Comparison of ENCODE assay signal across 28 mouse cellular contexts in genomic region chr4:82402666-82403065, GRCm38 (mm10).
DNase-seq lines count a peak whose midpoint lies in the region; ATAC-seq and TF ChIP-seq lines count a peak whose summit lies in the region.
"Had no signal": no experiment of that assay in that cellular context is flagged by ENCODE, and none has a peak within 500 bp of the region (broad histone marks: within the 10 kb centered on the region; RNA-seq: fewer than 3 reads in every experiment).

No protein-coding gene starts in this region.

- no peak for ATAC-seq in heart, postnatal 0 days (ENCODE audit: insufficient read depth, low read depth)
- ATAC-seq in midbrain, embryonic 11.5 days (ENCODE audit: low FRiP score): no peak
- no peak for ATAC-seq in midbrain, embryonic 15.5 days (replicated peaks)
- ATAC-seq: CD4-positive, CD25-positive, alpha-beta regulatory T cell, adult 4 months; forebrain, embryonic 14.5 days; forebrain, postnatal 0 days; intestine, embryonic 16.5 days; Patski had no signal

- WGBS in heart, postnatal 0 days: 85% methylated on average over 9 of the region's 9 CpGs
- 94% methylated on average over 9 of the region's 9 CpGs for WGBS in midbrain, embryonic 11.5 days
- 94% methylated on average over 9 of the region's 9 CpGs for WGBS in midbrain, embryonic 15.5 days

- no peak overlapping the region for H3K4me2 ChIP-seq in heart, postnatal 0 days (ENCODE audit: low read depth, low read length)
- H3K4me2 ChIP-seq in midbrain, embryonic 11.5 days: no peak overlapping the region
- H3K4me2 ChIP-seq in midbrain, embryonic 15.5 days: no peak overlapping the region
- H3K4me2 ChIP-seq: embryonic facial prominence, embryonic 12.5 days; embryonic facial prominence, embryonic 15.5 days; hindbrain, embryonic 12.5 days; hindbrain, embryonic 15.5 days had no signal

- H3K4me3 ChIP-seq in heart, postnatal 0 days (ENCODE audit: low read depth, low read length): no peak overlapping the region
- H3K4me3 ChIP-seq in midbrain, embryonic 11.5 days (ENCODE audit: low read depth, low read length): no peak overlapping the region
- H3K4me3 ChIP-seq in midbrain, embryonic 15.5 days: no peak overlapping the region
- H3K4me3 ChIP-seq: embryonic facial prominence, embryonic 12.5 days; embryonic facial prominence, embryonic 15.5 days; gastrocnemius, adult 2 months; heart, adult 2 months; heart, embryonic 10.5 days; heart, embryonic 13.5 days; hindbrain, embryonic 12.5 days; hindbrain, embryonic 15.5 days had no signal

- 0 out of 2 replicates have a peak overlapping the region, but pooled peaks have one; percentile 20 for H3K27ac ChIP-seq in heart, postnatal 0 days (ENCODE audit: low read depth)
- H3K27ac ChIP-seq in midbrain, embryonic 11.5 days (ENCODE audit: low read depth, low read length): no peak overlapping the region
- H3K27ac ChIP-seq in midbrain, embryonic 15.5 days: no peak overlapping the region
- H3K27ac ChIP-seq: embryonic facial prominence, embryonic 12.5 days; embryonic facial prominence, embryonic 15.5 days; heart, adult 2 months; hindbrain, embryonic 12.5 days; hindbrain, embryonic 15.5 days had no signal

- H3K9ac ChIP-seq in heart, postnatal 0 days (replicated peaks; ENCODE audit: low read depth, low read length): no peak overlapping the region
- no peak overlapping the region for H3K9ac ChIP-seq in midbrain, embryonic 11.5 days (ENCODE audit: low read length)
- no peak overlapping the region for H3K9ac ChIP-seq in midbrain, embryonic 15.5 days
- H3K9ac ChIP-seq: embryonic facial prominence, embryonic 12.5 days; embryonic facial prominence, embryonic 15.5 days; forebrain, postnatal 0 days; heart, embryonic 13.5 days; hindbrain, embryonic 12.5 days; hindbrain, embryonic 15.5 days had no signal

- no peak for DNase-seq in heart, postnatal 0 days (ENCODE audit: low spot score)
- DNase-seq in heart, postnatal 10 days: no peak
- peak; percentile 71 for DNase-seq in midbrain, embryonic 11.5 days (ENCODE audit: low spot score, missing footprints)
- DNase-seq in R1 (ENCODE audit: low read depth, low spot score): peak; percentile 67
- DNase-seq in lung, postnatal 4 days: no peak
- DNase-seq: adrenal gland, adult 2 months; adrenal gland, postnatal 14 days; cerebellum, adult 11 months; cerebellum, adult 2 months; cerebellum, adult 9-11 months; cerebellum, postnatal 25 days; forebrain, postnatal 0 days; gastrocnemius, adult 2 months; gastrocnemius, postnatal 14 days; heart, adult 2 months; heart, postnatal 14 days had no signal

- no peak for TF ChIP-seq CTCF in heart, postnatal 0 days (IDR thresholded peaks at IDR 0.05; ENCODE audit: low read depth)

- H3K27me3 ChIP-seq in heart, postnatal 0 days (ENCODE audit: control insufficient read depth, insufficient read depth, low read length): no peaks in the 10 kb centered on the region
- H3K27me3 ChIP-seq in midbrain, embryonic 11.5 days (ENCODE audit: control insufficient read depth, insufficient read depth, low read length): no peaks in the 10 kb centered on the region
- no peaks in the 10 kb centered on the region for H3K27me3 ChIP-seq in midbrain, embryonic 15.5 days (replicated peaks)
- H3K27me3 ChIP-seq: embryonic facial prominence, embryonic 12.5 days; embryonic facial prominence, embryonic 15.5 days; heart, embryonic 13.5 days; hindbrain, embryonic 12.5 days; hindbrain, embryonic 15.5 days; Patski had no signal

- peaks cover 85% of the 10 kb centered on the region for H3K4me1 ChIP-seq in heart, postnatal 0 days (ENCODE audit: control insufficient read depth, insufficient read depth)
- H3K4me1 ChIP-seq in midbrain, embryonic 11.5 days (ENCODE audit: control insufficient read depth, insufficient read depth, low read length): peaks cover 15% of the 10 kb centered on the region
- peaks cover 31% of the 10 kb centered on the region for H3K4me1 ChIP-seq in midbrain, embryonic 15.5 days

- no peak for TF ChIP-seq EP300 in heart, postnatal 0 days (IDR thresholded peaks at IDR 0.05; ENCODE audit: low read depth)

- intact Hi-C loops in heart, postnatal 10 days (cut with DNase I): loop anchor here (5.0 kb wide), 1 partner anchor 100 kb away; no protein-coding TSS in a partner anchor

- H3K36me3 ChIP-seq in heart, postnatal 0 days (replicated peaks; ENCODE audit: control insufficient read depth, insufficient read depth, low read length): no peaks in the 10 kb centered on the region
- H3K36me3 ChIP-seq in midbrain, embryonic 11.5 days (ENCODE audit: control insufficient read depth, insufficient read depth, low read length): no peaks in the 10 kb centered on the region
- H3K36me3 ChIP-seq in midbrain, embryonic 15.5 days (replicated peaks): no peaks in the 10 kb centered on the region
- H3K36me3 ChIP-seq: embryonic facial prominence, embryonic 12.5 days; embryonic facial prominence, embryonic 15.5 days; G1E; heart, embryonic 10.5 days; hindbrain, embryonic 12.5 days; hindbrain, embryonic 15.5 days had no signal

- H3K9me3 ChIP-seq in heart, postnatal 0 days (replicated peaks; ENCODE audit: control insufficient read depth, low read length): no peaks in the 10 kb centered on the region
- no peaks in the 10 kb centered on the region for H3K9me3 ChIP-seq in midbrain, embryonic 11.5 days (ENCODE audit: control insufficient read depth, low read length)
- H3K9me3 ChIP-seq in midbrain, embryonic 15.5 days: no peaks in the 10 kb centered on the region
- H3K9me3 ChIP-seq: embryonic facial prominence, embryonic 12.5 days; embryonic facial prominence, embryonic 15.5 days; heart, embryonic 10.5 days; heart, embryonic 13.5 days; hindbrain, embryonic 12.5 days; hindbrain, embryonic 15.5 days had no signal

Comparison
In these comparisons a context has a peak if more than half of its experiments do, and no peak if none do; other contexts are left out.
1. DNase-seq: peak in midbrain, embryonic 11.5 days (single experiment) and R1 (single experiment); none in heart, postnatal 0 days (single experiment), heart, postnatal 10 days (0 of 2) and lung, postnatal 4 days (0 of 2).